Mouse (Mus musculus) neural tube, embryonic 14.5 days (tissue): Measurements from ENCODE around the gene Sf3b1. TPM values are rescaled to one million over a fixed set of nuclear protein-coding genes. Genes with fewer than 3 reads are reported as not detected.
"Not testable (repeated sequence)": the region's sequence is repeated elsewhere in the genome, so short reads cannot be mapped to it uniquely, and the experiment has no call there.

Source experiments
- ATAC-seq: fragments of 200-750 bp; cut with Nextera tagmentation; 2 replicates; pipeline ENCODE4 v1.8.0; 2017; ENCODE audit warnings: low read depth, mild to moderate bottlenecking, moderate TSS enrichment, moderate library complexity
- H3K27ac ChIP-seq: fragments of 300-500 bp; sonication (generic); 2 replicates; pipeline ENCODE4 v1.5.1; 2014; ENCODE audit warnings: low read depth, mild to moderate bottlenecking, control low read depth, low read length, moderate library complexity, mixed read lengths
- H3K27me3 ChIP-seq: fragments of 300-500 bp; sonication (generic); 2 replicates; pipeline ENCODE4 v1.6.1; 2014; ENCODE audit warnings: low read length; ENCODE audit not compliant: control insufficient read depth, insufficient read depth
- H3K36me3 ChIP-seq: fragments of 300-500 bp; sonication (generic); 2 replicates; pipeline ENCODE4 v1.6.1; 2014; ENCODE audit warnings: low read length, mixed read lengths; ENCODE audit not compliant: control insufficient read depth, insufficient read depth
- H3K4me1 ChIP-seq: fragments of 300-500 bp; sonication (generic); 2 replicates; pipeline ENCODE4 v1.6.1; 2014; ENCODE audit warnings: low read length; ENCODE audit not compliant: control insufficient read depth, insufficient read depth
- H3K4me2 ChIP-seq: fragments of 300-500 bp; sonication (generic); 2 replicates; pipeline ENCODE4 v1.6.1; 2014; ENCODE audit warnings: mild to moderate bottlenecking, low read depth, low read length, control low read depth
- H3K4me3 ChIP-seq: fragments of 300-500 bp; sonication (generic); 2 replicates; pipeline ENCODE4 v1.5.1; 2014; ENCODE audit warnings: low read depth, low read length, control low read depth, mixed read lengths
- H3K9ac ChIP-seq: fragments of 300-500 bp; sonication (generic); replicated peaks from 2 replicates; pipeline ENCODE4 v1.6.1; 2014; ENCODE audit warnings: low read depth, mild to moderate bottlenecking, control low read depth, low read length, mixed read lengths
- H3K9me3 ChIP-seq: fragments of 300-500 bp; sonication (generic); 2 replicates; pipeline ENCODE4 v1.6.1; 2016; ENCODE audit warnings: low read length; ENCODE audit not compliant: control insufficient read depth
- WGBS: fragments of 180-500 bp; shearing (Covaris S2); extraction: QIAGEN DNeasy Blood & Tissue Kit; methylation state at CpG from one replicate; pipeline ENCODE4 v1.1.7; 2014; 5-methylcytosine and 5-hydroxymethylcytosine counted together
- polyA plus RNA-seq: library from polyadenylated mRNA; unstranded; fragments of >200 nt; fragmentation: Nextera tagmentation; extraction: Ambion mirVana; gene quantifications from 2 replicates; pipeline ENCODE4 v1.2.1, GENCODE M21; 2014

The Sf3b1 gene
- polyA plus RNA-seq, 1 experiment from 2014 or later, result 332 TPM

DNA sequence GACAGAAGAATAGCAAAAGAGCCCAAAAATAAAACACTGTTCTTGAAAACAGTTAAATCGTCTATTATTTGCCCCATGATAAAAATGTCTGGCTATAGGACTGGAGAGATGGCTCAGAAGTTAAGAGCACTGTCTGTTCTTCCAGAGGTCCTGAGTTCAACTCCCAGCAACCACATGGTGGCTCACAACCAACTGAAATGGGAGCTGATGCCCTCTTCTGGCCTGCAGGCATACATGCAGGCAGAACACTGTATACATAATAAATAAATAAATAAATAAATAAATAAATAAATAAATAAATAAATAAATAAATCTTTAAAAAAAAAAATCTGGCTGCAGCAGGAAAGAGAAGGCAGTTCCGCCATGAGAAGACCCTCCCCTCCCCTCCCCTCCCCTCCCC is 19.0 kb downstream of the Sf3b1 start:
- not testable (repeated sequence) for H3K4me1 ChIP-seq, H3K9me3 ChIP-seq, H3K27ac ChIP-seq, H3K4me2 ChIP-seq, H3K4me3 ChIP-seq, H3K27me3 ChIP-seq, H3K9ac ChIP-seq, ATAC-seq
- peaks cover 61% of the 10 kb centered on the region for H3K36me3 ChIP-seq
- 85% methylated on average over 2 of the region's 2 CpGs for WGBS

DNA sequence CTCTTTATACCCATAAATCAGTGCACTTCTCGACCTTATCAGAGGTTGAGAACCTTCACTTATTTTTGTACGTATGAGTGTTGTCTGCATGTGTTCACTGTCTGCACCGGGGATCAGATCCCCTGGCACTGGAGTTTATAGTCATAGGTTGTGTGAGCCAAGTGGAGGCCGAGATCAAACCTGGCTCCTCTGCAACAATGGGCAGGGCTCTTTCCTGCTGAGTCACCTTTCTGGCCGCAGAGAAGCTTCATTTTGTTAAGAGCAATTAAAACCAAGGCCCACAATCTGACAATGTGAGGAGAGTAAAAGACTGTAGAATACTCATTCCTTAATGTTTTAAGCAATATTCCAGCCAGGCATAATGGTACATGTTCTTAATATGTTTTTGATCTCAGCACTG is 33.7 kb downstream of the Sf3b1 start:
- no peak for ATAC-seq
- no peaks in the 10 kb centered on the region for H3K27me3 ChIP-seq
- 91% methylated on average over 5 of the region's 5 CpGs for WGBS
- H3K4me3 ChIP-seq, result no peak overlapping the region
- no peak overlapping the region for H3K4me2 ChIP-seq
- H3K9me3 ChIP-seq, result no peaks in the 10 kb centered on the region
- H3K27ac ChIP-seq, result no peak overlapping the region
- H3K9ac ChIP-seq, result no peak overlapping the region
- H3K4me1 ChIP-seq, result no peaks in the 10 kb centered on the region
- peaks cover 61% of the 10 kb centered on the region for H3K36me3 ChIP-seq

DNA sequence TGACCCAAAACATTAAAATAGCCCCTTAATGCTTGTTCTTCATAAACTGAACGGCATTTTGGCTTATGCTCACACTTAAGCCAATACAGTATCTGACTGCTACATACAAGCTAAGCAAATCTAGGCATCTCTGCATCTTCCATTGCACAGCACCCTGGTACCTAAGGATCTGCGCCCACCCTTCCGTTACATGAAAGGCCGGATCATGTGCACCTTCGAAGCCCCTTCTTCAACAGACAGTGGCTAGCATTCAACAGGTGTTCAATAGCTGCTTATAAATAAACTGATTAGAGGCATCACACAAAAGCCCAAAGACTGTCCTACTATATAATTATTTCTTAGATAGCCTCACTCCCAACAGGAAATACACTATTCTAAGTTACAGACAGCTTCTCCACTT is 41.0 kb downstream of the Sf3b1 start:
- Histone ChIP-seq H3K9ac (no peak overlapping the region), H3K9me3 (no peaks in the 10 kb centered on the region), H3K27me3 (no peaks in the 10 kb centered on the region), H3K4me3 (no peak overlapping the region), H3K4me1 (no peaks in the 10 kb centered on the region), H3K27ac (no peak overlapping the region), H3K4me2 (no peak overlapping the region), H3K36me3 (peaks cover 25% of the 10 kb centered on the region)
- ATAC-seq, result no peak
- WGBS, result 98% methylated on average over 5 of the region's 5 CpGs

DNA sequence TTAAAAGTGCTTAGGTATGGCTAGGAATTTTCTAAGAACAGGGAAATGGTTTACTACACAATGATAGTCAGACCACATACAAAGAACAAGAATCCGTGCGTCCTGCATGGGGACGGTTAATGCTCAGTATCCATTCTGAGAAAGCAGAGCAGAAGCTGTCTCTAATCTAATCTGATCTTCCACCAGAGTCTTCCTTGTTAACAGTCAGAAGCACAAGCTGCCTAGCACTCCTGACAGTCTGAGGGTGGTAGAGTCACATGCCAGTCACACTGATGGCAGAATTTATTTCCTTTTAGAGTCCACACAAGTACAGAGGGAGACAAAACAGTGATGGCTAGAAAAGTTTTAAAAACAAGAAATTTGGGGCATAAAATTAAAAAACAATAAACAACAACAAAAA is 41.5 kb downstream of the Sf3b1 start:
- ATAC-seq, result no peak
- Histone ChIP-seq H3K4me2 (no peak overlapping the region), H3K9me3 (no peaks in the 10 kb centered on the region), H3K27me3 (no peaks in the 10 kb centered on the region), H3K27ac (no peak overlapping the region), H3K4me1 (no peaks in the 10 kb centered on the region), H3K36me3 (peaks cover 22% of the 10 kb centered on the region), H3K9ac (no peak overlapping the region), H3K4me3 (no peak overlapping the region)
- WGBS, result 97% methylated on average over 3 of the region's 3 CpGs

DNA sequence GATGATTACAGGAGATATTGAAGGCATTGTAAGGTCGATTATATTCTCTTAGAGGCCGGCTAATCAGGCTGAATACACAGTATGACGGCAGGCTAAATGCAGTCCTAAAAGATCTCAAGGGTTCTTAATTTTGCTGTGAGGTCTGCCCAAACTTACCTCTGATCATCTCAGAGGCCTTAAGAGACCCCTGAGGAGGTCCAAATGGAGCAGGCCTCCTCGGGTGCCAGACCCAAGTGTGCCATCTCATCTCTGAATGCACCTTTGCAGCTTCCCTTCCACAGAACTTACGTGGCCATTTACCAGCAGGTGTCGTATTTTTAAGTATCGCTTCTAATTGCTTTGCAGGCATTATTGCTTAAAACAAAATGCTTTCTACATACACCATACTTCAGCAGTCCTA is 43.1 kb downstream of the Sf3b1 start:
- Histone ChIP-seq H3K4me2 (no peak overlapping the region), H3K27ac (no peak overlapping the region), H3K4me1 (no peaks in the 10 kb centered on the region), H3K4me3 (no peak overlapping the region), H3K9me3 (no peaks in the 10 kb centered on the region), H3K9ac (no peak overlapping the region), H3K27me3 (no peaks in the 10 kb centered on the region), H3K36me3 (peaks cover 17% of the 10 kb centered on the region)
- WGBS, result 82% methylated on average over 7 of the region's 7 CpGs
- no peak for ATAC-seq

DNA sequence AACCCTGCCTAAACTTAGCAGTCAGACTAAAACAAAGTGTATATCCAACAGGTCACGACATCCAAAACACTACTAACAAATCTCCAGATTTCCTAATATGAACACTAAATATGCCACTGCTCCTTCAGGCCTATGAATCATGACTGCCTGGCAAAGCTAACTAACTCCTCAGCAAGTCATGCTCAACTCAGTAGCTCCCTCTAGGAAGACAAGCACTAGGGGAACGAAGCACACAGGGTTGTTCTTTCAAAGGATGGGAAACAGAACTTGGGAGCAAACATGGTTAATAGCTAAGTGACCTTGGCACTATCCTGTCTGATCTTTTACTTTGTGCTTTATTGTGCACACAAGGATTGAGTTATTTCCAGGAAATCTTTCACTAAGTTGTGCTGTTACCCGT is 43.9 kb downstream of the Sf3b1 start:
- Histone ChIP-seq H3K9me3 (no peaks in the 10 kb centered on the region), H3K27me3 (no peaks in the 10 kb centered on the region), H3K36me3 (peaks cover 16% of the 10 kb centered on the region), H3K27ac (no peak overlapping the region), H3K4me1 (no peaks in the 10 kb centered on the region), H3K4me2 (no peak overlapping the region), H3K4me3 (no peak overlapping the region), H3K9ac (no peak overlapping the region)
- ATAC-seq, result peak; percentile 30; the same call in 1 of the 2 replicates
- 68% methylated on average over 3 of the region's 3 CpGs for WGBS

DNA sequence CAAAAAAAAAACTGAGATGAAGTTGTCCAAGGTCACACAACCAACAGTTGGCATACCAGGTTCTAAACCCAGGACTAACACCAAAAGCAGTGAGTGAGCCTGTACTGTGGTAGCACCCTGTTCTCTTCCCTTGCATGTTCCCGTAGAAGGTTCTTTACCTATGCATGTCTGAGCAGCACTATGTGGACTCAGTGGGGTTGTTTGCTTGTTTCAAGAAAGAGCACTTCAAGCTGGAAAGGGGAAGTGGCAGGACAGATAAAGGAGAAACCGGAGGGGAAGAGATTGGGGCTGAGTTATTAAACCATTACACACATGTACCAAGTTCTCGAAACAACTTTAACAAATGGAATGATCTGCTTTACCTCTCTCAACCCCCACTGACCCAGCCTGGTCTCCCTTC is 44.6 kb downstream of the Sf3b1 start:
- Histone ChIP-seq H3K4me2 (no peak overlapping the region), H3K4me3 (no peak overlapping the region), H3K27me3 (no peaks in the 10 kb centered on the region), H3K9me3 (no peaks in the 10 kb centered on the region), H3K36me3 (peaks cover 16% of the 10 kb centered on the region), H3K27ac (no peak overlapping the region), H3K4me1 (no peaks in the 10 kb centered on the region), H3K9ac (no peak overlapping the region)
- no peak for ATAC-seq
- WGBS, result 99% methylated on average over 3 of the region's 3 CpGs

DNA sequence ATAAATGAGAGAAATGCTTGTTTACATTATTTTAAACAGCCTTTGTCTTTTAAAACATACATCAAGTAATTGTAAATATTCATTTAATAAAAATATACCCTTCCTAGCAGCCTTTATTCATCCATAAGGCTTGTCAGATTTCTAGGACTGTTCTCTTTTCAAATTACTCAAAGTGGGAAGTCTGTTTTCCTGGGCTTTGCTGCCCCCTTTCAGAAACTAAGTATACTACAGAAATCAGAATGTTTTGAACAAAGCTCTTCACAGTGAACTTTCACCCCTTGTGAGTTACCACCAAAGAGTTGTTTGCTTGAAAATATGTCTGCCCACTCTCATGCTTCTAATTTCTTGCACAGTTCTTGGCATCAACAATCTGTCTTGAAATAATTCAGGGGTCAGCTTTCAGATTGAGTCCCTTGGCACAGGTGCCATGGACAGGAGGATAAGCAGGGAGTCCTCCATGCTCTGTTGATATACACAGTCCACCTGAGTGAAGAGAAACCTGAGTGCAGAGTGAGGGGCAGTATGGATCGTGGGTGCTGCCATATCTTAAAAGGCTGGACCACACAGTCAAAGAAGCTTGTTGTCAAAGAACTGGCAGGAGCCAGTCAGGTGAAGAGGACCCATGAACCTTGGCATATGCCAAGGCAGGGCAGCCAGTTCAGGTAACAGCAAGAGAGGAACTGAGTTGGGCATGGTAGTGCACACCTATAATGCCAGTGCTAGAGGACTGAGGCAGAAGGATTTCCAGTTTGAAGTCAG is 47.9 kb downstream of the Sf3b1 start:
- Histone ChIP-seq H3K4me3 (no peak overlapping the region), H3K9me3 (no peaks in the 10 kb centered on the region), H3K4me2 (no peak overlapping the region), H3K9ac (no peak overlapping the region), H3K27ac (no peak overlapping the region), H3K27me3 (no peaks in the 10 kb centered on the region), H3K4me1 (no peaks in the 10 kb centered on the region), H3K36me3 (no peaks in the 10 kb centered on the region)
- ATAC-seq, result peak; percentile 49; the same call in 1 of the 2 replicates
- 60% methylated on average over 1 of the region's 1 CpGs for WGBS

DNA sequence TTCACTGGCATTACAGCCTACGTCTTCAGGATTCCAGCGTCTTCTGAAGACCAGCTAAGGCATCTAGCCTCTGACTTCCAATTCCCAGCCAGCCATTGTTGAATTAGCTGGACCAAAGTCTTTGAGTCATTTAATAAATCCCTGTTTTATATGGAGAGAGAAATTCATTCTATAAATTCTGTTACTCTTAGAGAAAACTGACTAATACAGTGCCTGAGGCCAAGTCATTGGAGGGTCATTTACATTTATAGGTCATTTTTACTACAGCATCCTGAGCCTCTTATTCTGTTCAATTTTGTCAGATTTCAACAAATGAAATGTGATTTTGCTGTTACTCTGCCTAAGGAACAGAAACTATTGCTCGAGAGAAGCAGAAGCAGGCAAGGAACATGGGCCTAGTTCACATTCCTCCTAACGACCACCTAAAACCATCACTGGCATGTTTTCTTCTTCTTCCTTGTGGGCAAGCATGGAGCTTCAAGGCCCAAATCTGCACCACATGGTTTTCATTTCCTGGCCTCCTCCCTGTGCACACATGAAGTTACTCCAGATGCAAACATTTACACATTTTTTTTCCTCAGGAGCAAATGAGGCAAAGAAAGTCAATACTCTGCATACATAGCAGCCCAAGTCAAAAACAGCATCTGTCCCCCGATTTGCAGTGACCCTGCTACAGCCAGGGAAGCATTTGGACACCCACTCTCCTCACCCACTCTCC is 55.4 kb downstream of the Sf3b1 start:
- H3K4me1 ChIP-seq, result no peaks in the 10 kb centered on the region
- H3K27ac ChIP-seq, result no peak overlapping the region
- 85% methylated on average over 5 of the region's 5 CpGs for WGBS
- no peaks in the 10 kb centered on the region for H3K36me3 ChIP-seq
- ATAC-seq, result no peak
- H3K27me3 ChIP-seq, result no peaks in the 10 kb centered on the region
- no peaks in the 10 kb centered on the region for H3K9me3 ChIP-seq
- no peak overlapping the region for H3K4me3 ChIP-seq
- H3K4me2 ChIP-seq, result no peak overlapping the region
- H3K9ac ChIP-seq, result no peak overlapping the region
